Mouse (Mus musculus): ENCODE results near the gene Ablim1.

Ablim1 gene

GRCm38 (mm10) chr19:57163315-57163714 lies 151.4 kb downstream of the Ablim1 start:
- intact Hi-C loops (cut with DNase I) = loop anchor here (5.0 kb wide), 1 partner anchor 89 kb away; no protein-coding TSS in a partner anchor

- intact Hi-C loops (cut with DNase I) = loop anchor here (1.0 to 5.0 kb wide), 3 partner anchors 90 to 166 kb away; no protein-coding TSS in a partner anchor
Measured at GRCm38 (mm10) chr19:57161978-57162727, 152.6 kb downstream of the Ablim1 start.

- intact Hi-C loops (cut with DNase I) = loop anchor here (1.0 to 5.0 kb wide), 2 partner anchors 91 to 167 kb away; no protein-coding TSS in a partner anchor
Measured at GRCm38 (mm10) chr19:57161010-57161660, 153.6 kb downstream of the Ablim1 start.

- intact Hi-C loops (cut with DNase I) = no loop called here
Measured at GRCm38 (mm10) chr19:57157731-57158343, 156.9 kb downstream of the Ablim1 start.

- intact Hi-C loops (cut with DNase I) = no loop called here
Measured at GRCm38 (mm10) chr19:57155121-57155884, 159.4 kb downstream of the Ablim1 start.

GRCm38 (mm10) chr19:57152357-57152756 lies 162.4 kb downstream of the Ablim1 start:
- intact Hi-C loops (cut with DNase I) = no loop called here

- intact Hi-C loops (cut with DNase I) = no loop called here
Measured at GRCm38 (mm10) chr19:57151504-57151903, 163.2 kb downstream of the Ablim1 start.

- intact Hi-C loops (cut with DNase I) = no loop called here
Measured at GRCm38 (mm10) chr19:57150275-57150674, 164.4 kb downstream of the Ablim1 start.

GRCm38 (mm10) chr19:57147746-57148145 lies 167.0 kb downstream of the Ablim1 start:
- intact Hi-C loops (cut with DNase I) = no loop called here

- intact Hi-C loops (cut with DNase I) = no loop called here
Measured at GRCm38 (mm10) chr19:57146936-57147335, 167.8 kb downstream of the Ablim1 start.

GRCm38 (mm10) chr19:57143646-57144045 lies 171.1 kb downstream of the Ablim1 start:
- intact Hi-C loops (cut with DNase I) = no loop called here

- intact Hi-C loops (cut with DNase I) = no loop called here
Measured at GRCm38 (mm10) chr19:57141756-57142461, 172.8 kb downstream of the Ablim1 start.

- intact Hi-C loops (cut with DNase I) = no loop called here
Measured at GRCm38 (mm10) chr19:57140874-57141273, 173.8 kb downstream of the Ablim1 start.

GRCm38 (mm10) chr19:57140071-57140470 lies 174.6 kb downstream of the Ablim1 start:
- intact Hi-C loops (cut with DNase I) = no loop called here

GRCm38 (mm10) chr19:57138909-57139617 lies 175.7 kb downstream of the Ablim1 start:
- intact Hi-C loops (cut with DNase I) = loop anchor here (5.0 to 10.0 kb wide), 2 partner anchors 188 to 224 kb away; no protein-coding TSS in a partner anchor

GRCm38 (mm10) chr19:57138469-57138868 lies 176.2 kb downstream of the Ablim1 start:
- intact Hi-C loops (cut with DNase I) = loop anchor here (5.0 to 10.0 kb wide), 2 partner anchors 189 to 224 kb away; no protein-coding TSS in a partner anchor

- intact Hi-C loops (cut with DNase I) = loop anchor here (5.0 to 10.0 kb wide), 2 partner anchors 189 to 223 kb away; no protein-coding TSS in a partner anchor
Measured at GRCm38 (mm10) chr19:57138045-57138444, 176.7 kb downstream of the Ablim1 start.

GRCm38 (mm10) chr19:57136228-57136627 lies 178.5 kb downstream of the Ablim1 start:
- intact Hi-C loops (cut with DNase I) = loop anchor here (1.0 to 10.0 kb wide), 3 partner anchors 70 to 221 kb away; no protein-coding TSS in a partner anchor

- intact Hi-C loops (cut with DNase I) = loop anchor here (1.0 to 10.0 kb wide), 3 partner anchors 69 to 221 kb away; no protein-coding TSS in a partner anchor
Measured at GRCm38 (mm10) chr19:57135654-57136053, 179.1 kb downstream of the Ablim1 start.
